Mouse (Mus musculus) CD8-positive naive resting alpha-beta T cell, adult 57 days (primary cell): Measurements from ENCODE around the gene Zscan20. TPM values are rescaled to one million over a fixed set of nuclear protein-coding genes. Genes with fewer than 3 reads are reported as not detected.

Experiments
- total RNA-seq: library from RNA; stranded (reverse); gene quantifications from one replicate; pipeline ENCODE4 v1.2.4, GENCODE M21; 2023

Zscan20 gene
- total RNA-seq = 11.6 TPM

DNA sequence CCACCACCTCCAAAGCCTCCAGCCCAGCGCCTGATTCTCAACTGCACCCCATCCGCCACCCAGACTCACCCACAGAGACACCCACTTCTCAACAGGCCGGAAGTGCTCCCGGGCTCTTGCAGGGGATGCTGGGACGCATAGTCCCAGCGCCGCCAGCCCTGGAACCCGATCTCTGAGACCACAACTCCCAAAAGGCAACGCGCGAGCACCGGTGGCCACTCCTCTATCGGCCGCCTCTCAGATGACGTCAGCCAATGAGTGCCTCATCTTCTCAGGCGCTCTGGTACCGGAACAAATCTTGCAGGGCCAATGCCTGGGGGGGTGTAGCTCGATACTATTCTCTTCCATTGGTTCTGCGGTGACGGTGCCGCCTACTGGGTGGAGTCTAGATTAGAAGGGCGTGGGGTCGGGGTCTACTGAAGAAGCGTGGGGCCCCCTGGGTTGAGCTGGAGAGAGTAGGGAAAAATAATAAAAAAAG is at the start of gene Zscan20:
Gene Zscan20, minus strand, starts transcription at position 174 of the 478 bp plus-strand sequence.

DNA sequence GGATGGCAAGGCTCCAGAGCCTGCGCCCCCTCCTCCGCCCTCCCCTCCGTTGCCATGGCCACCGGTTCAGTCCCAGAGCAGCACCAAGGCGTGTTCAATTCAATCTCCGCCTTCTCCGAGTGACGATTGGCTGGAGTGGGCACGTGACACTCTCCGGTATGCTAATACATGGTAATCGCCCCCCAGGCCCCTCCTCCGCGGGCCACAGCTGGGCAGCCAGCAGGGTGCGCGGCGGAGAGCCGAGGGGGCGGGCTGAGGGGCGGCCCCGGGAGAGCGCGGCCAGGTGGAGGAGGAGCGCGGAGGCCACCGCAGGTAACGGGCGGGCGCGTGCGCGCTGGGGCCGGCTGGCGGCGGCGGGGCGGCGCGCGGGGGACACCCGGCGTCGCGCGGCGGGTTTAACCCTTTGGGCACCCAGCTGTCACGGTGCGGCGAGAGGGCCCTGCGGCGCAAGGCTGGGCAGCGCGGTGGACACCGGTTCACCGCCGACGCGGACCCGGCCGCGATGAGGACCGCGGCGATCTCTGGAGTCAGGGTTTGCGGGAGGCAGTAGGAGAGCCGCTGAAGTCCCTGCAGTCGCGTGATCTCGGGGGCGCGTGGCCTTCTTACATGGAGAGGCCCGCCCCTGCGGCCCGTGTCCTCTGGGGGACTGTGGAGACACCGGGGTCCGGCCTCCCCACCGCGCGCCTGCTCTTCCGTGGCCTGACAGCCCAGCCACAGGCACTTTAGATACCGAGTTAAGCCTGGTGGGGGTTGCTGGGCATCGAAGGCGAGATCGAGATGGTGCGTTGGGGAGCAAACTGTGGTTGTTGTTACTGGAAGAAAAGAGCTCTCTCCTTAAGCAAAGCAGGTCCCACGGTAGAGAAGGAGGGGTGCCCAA is 44.8 kb upstream of the Zscan20 start, which contains the start of gene Phc2:
Gene Phc2, plus strand, starts transcription at position 198 of the 877 bp plus-strand sequence.

DNA sequence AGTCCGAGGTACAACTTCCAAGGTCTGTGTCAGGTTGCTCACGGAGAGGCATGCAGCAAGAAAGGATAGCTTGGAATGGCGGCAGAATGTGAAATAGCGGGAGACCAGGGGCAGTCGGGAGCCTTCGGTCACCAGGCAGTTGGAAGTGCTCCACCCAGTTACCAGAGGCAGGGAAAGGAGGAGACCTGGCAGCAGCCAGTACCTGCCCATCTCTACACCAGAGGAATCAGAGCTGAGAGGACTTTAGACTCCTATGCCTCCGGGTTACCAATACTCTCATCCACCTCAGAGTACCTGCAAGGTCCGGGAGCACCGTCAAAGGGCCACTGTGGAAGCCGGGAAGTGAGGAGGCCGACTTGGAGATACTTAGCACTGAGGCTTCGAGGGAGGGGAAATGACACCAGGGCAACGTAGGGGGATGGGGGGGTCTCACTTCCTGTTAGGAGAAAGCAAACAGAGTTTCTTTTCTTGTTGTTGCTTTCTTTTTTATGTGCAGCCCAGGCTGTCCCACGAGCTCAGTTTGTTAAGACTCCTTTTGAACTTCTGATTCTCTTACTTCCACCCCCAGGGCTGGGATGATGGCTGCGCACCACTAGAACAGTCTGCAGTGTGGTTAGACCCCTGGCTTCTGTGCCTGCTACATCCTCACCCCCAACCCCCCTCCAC is 8.5 kb upstream of the Zscan20 start, which contains the start of gene Tlr12:
Gene Tlr12, minus strand, starts transcription at position 374 of the 666 bp plus-strand sequence.

Other genes with a start within 250 kb of the Zscan20 start
- 11.4 TPM for gene Tlr12, start 8.5 kb upstream of the Zscan20 start, total RNA-seq
- 83.0 TPM for gene Phc2, start 44.6 kb upstream of the Zscan20 start, total RNA-seq
- 2.2 TPM for gene A3galt2, start 145.3 kb upstream of the Zscan20 start, total RNA-seq
- 35.8 TPM for gene Zfp362, start 195.9 kb upstream of the Zscan20 start, total RNA-seq